Mouse (Mus musculus) heart, postnatal 0 days (tissue): ENCODE data around the gene Ccdc80. TPM values are rescaled to one million over a fixed set of nuclear protein-coding genes. Genes with fewer than 3 reads are reported as not detected.

Source experiments
- ATAC-seq: fragments of 200-750 bp; cut with Nextera tagmentation; 2 replicates; pipeline ENCODE4 v1.8.0; 2017; ENCODE audit warnings: low read depth, moderate number of reproducible peaks, moderate library complexity; ENCODE audit not compliant: insufficient read depth
- DNase-seq: peaks from one replicate; pipeline ENCODE4 v3.0.0-alpha.2; 2016; ENCODE audit warnings: low spot score
- H3K27ac ChIP-seq: fragments of 300-500 bp; sonication (generic); 2 replicates; pipeline ENCODE4 v1.5.1; 2014; ENCODE audit warnings: low read depth, mild to moderate bottlenecking
- H3K27me3 ChIP-seq: fragments of 300-500 bp; sonication (generic); 2 replicates; pipeline ENCODE4 v1.6.1; 2014; ENCODE audit warnings: low read length, mixed read lengths; ENCODE audit not compliant: control insufficient read depth, insufficient read depth
- H3K36me3 ChIP-seq: fragments of 300-500 bp; sonication (generic); replicated peaks from 2 replicates; pipeline ENCODE4 v1.6.1; 2014; ENCODE audit warnings: low read length, mixed read lengths; ENCODE audit not compliant: control insufficient read depth, insufficient read depth
- H3K4me1 ChIP-seq: fragments of 300-500 bp; sonication (generic); 2 replicates; pipeline ENCODE4 v1.6.1; 2014; ENCODE audit warnings: antibody characterized with exemption; ENCODE audit not compliant: control insufficient read depth, insufficient read depth
- H3K4me2 ChIP-seq: fragments of 300-500 bp; sonication (generic); 2 replicates; pipeline ENCODE4 v1.6.1; 2014; ENCODE audit warnings: low read depth, mild to moderate bottlenecking, low read length, moderate library complexity
- H3K4me3 ChIP-seq: fragments of 300-500 bp; sonication (generic); 2 replicates; pipeline ENCODE4 v1.5.1; 2014; ENCODE audit warnings: low read depth, low read length
- H3K9ac ChIP-seq: fragments of 300-500 bp; sonication (generic); replicated peaks from 2 replicates; pipeline ENCODE4 v1.6.1; 2014; ENCODE audit warnings: low read depth, low read length, mixed read lengths
- H3K9me3 ChIP-seq: fragments of 300-500 bp; sonication (generic); replicated peaks from 2 replicates; pipeline ENCODE4 v1.6.1; 2016; ENCODE audit warnings: low read length; ENCODE audit not compliant: control insufficient read depth
- CTCF ChIP-seq: IDR thresholded peaks from 2 replicates; pipeline ENCODE4 v1.5.1; 2016; ENCODE audit warnings: antibody characterized with exemption, control low read depth, low read depth
- EP300 ChIP-seq: IDR thresholded peaks from 2 replicates; pipeline ENCODE4 v1.6.1; 2016; ENCODE audit warnings: antibody characterized with exemption, low read depth
- WGBS: fragments of 180-500 bp; shearing (Covaris S2); extraction: QIAGEN DNeasy Blood & Tissue Kit; methylation state at CpG from one replicate; pipeline ENCODE4 v1.1.7; 2014; 5-methylcytosine and 5-hydroxymethylcytosine counted together
- polyA plus RNA-seq: library from polyadenylated mRNA; unstranded; fragments of >200 nt; fragmentation: Nextera tagmentation; extraction: Ambion mirVana; gene quantifications from 2 replicates; pipeline ENCODE4 v1.2.1, GENCODE M21; 2015
- total RNA-seq: library from RNA; depleted of rRNA; stranded (reverse); fragments of >200 nt; gene quantifications from 2 replicates; pipeline ENCODE4 v1.2.3, GENCODE M21; 2014; ENCODE audit warnings: low replicate concordance; rRNA removed

The Ccdc80 gene
- total and polyA plus RNA-seq, 2 experiments from 2014 or later: 61.4 to 75.3 TPM

- 88% methylated on average over 10 of the region's 10 CpGs for WGBS
- Histone ChIP-seq H3K4me2 (no peak overlapping the region), H3K4me1 (no peaks in the 10 kb centered on the region), H3K4me3 (no peak overlapping the region), H3K27ac (no peak overlapping the region), H3K27me3 (no peaks in the 10 kb centered on the region), H3K36me3 (peaks cover 72% of the 10 kb centered on the region), H3K9ac (no peak overlapping the region), H3K9me3 (no peaks in the 10 kb centered on the region)
- DNase-seq (no peak), ATAC-seq (no peak)
- TF ChIP-seq EP300 (no peak), CTCF (no peak)
Measured at GRCm38 (mm10) chr16:45148488-45149082, 55.4 kb downstream of the Ccdc80 start.

GRCm38 (mm10) chr16:45154741-45155250 is 61.6 kb downstream of the Ccdc80 start:
- no peaks in the 10 kb centered on the region for H3K9me3 ChIP-seq
- H3K9ac ChIP-seq: no peak overlapping the region
- no peak overlapping the region for H3K4me2 ChIP-seq
- 72% methylated on average over 3 of the region's 3 CpGs for WGBS
- no peak overlapping the region for H3K27ac ChIP-seq
- ATAC-seq (no peak), DNase-seq (no peak)
- no peak overlapping the region for H3K4me3 ChIP-seq
- H3K36me3 ChIP-seq: peaks cover 35% of the 10 kb centered on the region
- no peaks in the 10 kb centered on the region for H3K27me3 ChIP-seq
- H3K4me1 ChIP-seq: peaks cover 9% of the 10 kb centered on the region; the same call in 1 of the 2 replicates
- no peak for TF ChIP-seq EP300
- TF ChIP-seq CTCF: no peak

GRCm38 (mm10) chr16:45158136-45158521 is 64.9 kb downstream of the Ccdc80 start:
- H3K9me3 ChIP-seq: no peaks in the 10 kb centered on the region
- peak overlapping the region; percentile 71 for H3K4me2 ChIP-seq
- H3K36me3 ChIP-seq: peaks cover 13% of the 10 kb centered on the region; the same call in 1 of the 2 replicates
- ATAC-seq (peak; percentile 74), DNase-seq (peak; percentile 79)
- H3K27me3 ChIP-seq: no peaks in the 10 kb centered on the region
- H3K27ac ChIP-seq: peak overlapping the region; percentile 97
- peaks cover 9% of the 10 kb centered on the region; the same call in 1 of the 2 replicates for H3K4me1 ChIP-seq
- H3K4me3 ChIP-seq: peak overlapping the region; percentile 96
- 2% methylated on average over 20 of the region's 20 CpGs for WGBS
- TF ChIP-seq CTCF (no peak), EP300 (no peak)
- peak overlapping the region; percentile 95 for H3K9ac ChIP-seq

GRCm38 (mm10) chr16:45158522-45159388 is 65.6 kb downstream of the Ccdc80 start, which contains the start of the genes Slc35a5 and Atg3:
TSS of gene Slc35a5 (minus strand) at chr16:45158706.
TSS of gene Atg3 (plus strand) at chr16:45158785.
- no peaks in the 10 kb centered on the region for H3K27me3 ChIP-seq
- ATAC-seq (peak; percentile 98), DNase-seq (peak; percentile 99)
- no peaks in the 10 kb centered on the region for H3K9me3 ChIP-seq
- peak within 1 kb of the TSS; percentile 95 for H3K9ac ChIP-seq
- 1% methylated on average over 53 of the region's 64 CpGs for WGBS
- peak within 1 kb of the TSS; percentile 97 for H3K27ac ChIP-seq
- TF ChIP-seq CTCF (no peak), EP300 (no peak)
- H3K4me2 ChIP-seq: peak within 1 kb of the TSS; percentile 71
- H3K4me3 ChIP-seq: peak within 1 kb of the TSS; percentile 96
- peaks cover 9% of the 10 kb centered on the region; the same call in 1 of the 2 replicates for H3K4me1 ChIP-seq
- H3K36me3 ChIP-seq: peaks cover 15% of the 10 kb centered on the region; the same call in 1 of the 2 replicates

GRCm38 (mm10) chr16:45159389-45159716 is 66.2 kb downstream of the Ccdc80 start:
- Histone ChIP-seq H3K4me2 (peak overlapping the region; percentile 71), H3K9me3 (no peaks in the 10 kb centered on the region), H3K4me1 (peaks cover 9% of the 10 kb centered on the region; the same call in 1 of the 2 replicates), H3K9ac (peak overlapping the region; percentile 95), H3K36me3 (peaks cover 15% of the 10 kb centered on the region; the same call in 1 of the 2 replicates), H3K27ac (peak overlapping the region; percentile 97), H3K4me3 (peak overlapping the region; percentile 96), H3K27me3 (no peaks in the 10 kb centered on the region)
- no peak for TF ChIP-seq EP300
- TF ChIP-seq CTCF: no peak
- 2% methylated on average over 11 of the region's 11 CpGs for WGBS
- no peak for ATAC-seq
- DNase-seq: peak; percentile 21

Other genes with a start within 250 kb of the Ccdc80 start
- gene Cd200r2, start 226.3 kb upstream of the Ccdc80 start, total RNA-seq: not detected in 2 replicates
- gene Cd200r2, start 226.3 kb upstream of the Ccdc80 start, polyA plus RNA-seq: 0.07 TPM in 1 of 2 replicates, not detected in the other
- gene Cd200r3, start 149.7 kb upstream of the Ccdc80 start, total RNA-seq: 0.99 TPM in 1 of 2 replicates, not detected in the other
- gene Cd200r3, start 149.7 kb upstream of the Ccdc80 start, polyA plus RNA-seq: 0.51 and 0.54 TPM in 2 replicates
- gene Slc35a5, start 65.3 kb downstream of the Ccdc80 start, total RNA-seq: 20.5 and 47.7 TPM in 2 replicates
- 11.6 and 12.0 TPM in 2 replicates for gene Slc35a5, start 65.3 kb downstream of the Ccdc80 start, polyA plus RNA-seq
- gene Atg3, start 65.4 kb downstream of the Ccdc80 start, total RNA-seq: 4.5 and 5.6 TPM in 2 replicates
- 30.1 and 31.2 TPM in 2 replicates for gene Atg3, start 65.4 kb downstream of the Ccdc80 start, polyA plus RNA-seq
- not detected in 2 replicates for gene Btla, start 130.9 kb downstream of the Ccdc80 start, total RNA-seq
- 0.05 TPM in 1 of 2 replicates, not detected in the other for gene Btla, start 130.9 kb downstream of the Ccdc80 start, polyA plus RNA-seq